Mouse (Mus musculus) cerebellum, adult 9-11 months (tissue): ENCODE data around the gene Rps6ka5.
A peak's percentile ranks its signal among the peaks of the same experiment; 100 is the strongest.

ENCODE experiments used
- DNase-seq: peaks from one replicate; pipeline ENCODE4 v3.0.0; 2022

Rps6ka5 gene

DNA sequence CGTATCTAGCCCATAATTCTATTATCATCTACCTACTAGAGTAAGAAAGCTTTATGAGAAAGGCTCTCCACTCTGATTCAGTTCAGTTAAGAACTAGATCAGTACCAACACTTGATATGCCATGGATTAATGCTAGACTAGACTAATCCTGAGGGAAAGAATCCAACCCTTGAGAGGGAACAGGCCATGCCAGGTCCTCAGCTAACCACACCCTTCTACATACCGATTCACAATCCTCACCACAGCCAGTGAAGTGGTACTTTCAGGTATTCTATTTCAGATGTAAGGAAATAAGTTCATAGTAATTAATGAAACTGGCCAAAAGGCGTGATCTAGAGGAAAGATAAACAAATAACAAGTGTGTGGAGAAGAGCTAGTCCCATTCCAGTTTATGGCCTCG is 70.8 kb downstream of the Rps6ka5 start:
- DNase-seq = no peak

DNA sequence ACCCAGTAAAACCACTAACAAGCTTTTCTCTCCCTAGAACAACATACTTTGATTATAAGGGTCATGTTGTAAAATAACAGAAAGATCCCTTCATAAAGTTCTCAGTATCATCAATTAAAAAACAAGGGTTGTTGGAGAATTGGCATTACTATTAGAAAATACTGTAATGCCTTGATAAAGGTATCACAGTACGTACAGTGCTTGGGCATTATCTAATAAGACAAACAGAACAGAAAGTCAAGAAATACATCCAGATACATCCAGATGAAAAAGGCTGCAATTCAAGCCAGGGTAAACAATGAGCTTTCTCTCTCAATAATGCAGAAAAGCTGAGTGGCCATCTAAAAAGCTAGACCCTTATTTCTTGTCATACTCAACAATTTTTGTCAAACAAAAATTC is 84.8 kb downstream of the Rps6ka5 start:
- DNase-seq = no peak

DNA sequence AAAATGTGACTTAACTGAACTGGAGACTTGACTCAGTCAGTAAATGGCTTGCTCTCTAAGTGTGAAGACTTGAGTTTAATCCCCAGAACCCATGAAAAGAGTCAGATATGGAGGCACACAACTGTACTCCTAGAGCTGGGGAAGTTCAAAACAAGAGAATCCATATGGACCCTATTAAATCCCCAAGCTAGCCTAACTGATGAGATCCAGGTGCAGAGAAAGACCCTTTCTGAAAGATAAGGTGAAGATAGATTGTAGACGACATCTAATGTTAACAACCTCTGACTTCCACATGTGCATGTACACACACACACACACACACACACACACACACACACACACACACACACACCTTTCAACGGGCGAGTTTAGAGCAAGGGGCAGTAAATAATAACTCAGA is 86.1 kb downstream of the Rps6ka5 start:
- no peak for DNase-seq

DNA sequence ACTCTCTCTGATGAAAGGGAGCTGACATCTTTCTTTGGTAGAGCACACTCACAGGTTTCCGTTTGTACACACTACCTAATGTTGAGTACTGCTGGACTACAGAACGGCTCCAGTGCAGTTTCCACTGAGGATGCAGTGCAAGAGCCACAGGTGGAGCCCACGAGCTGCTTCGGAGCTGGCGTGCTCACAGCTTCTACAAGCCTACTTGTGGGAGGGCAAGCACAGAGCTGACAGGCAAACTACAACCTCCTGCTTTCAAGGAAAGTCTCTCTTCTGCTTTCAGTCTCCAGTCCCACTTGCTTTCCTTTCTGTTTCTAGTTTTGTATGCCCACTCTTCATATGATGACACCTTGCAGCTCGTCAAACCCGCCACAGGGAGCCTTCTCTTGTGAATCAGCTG is 87.1 kb downstream of the Rps6ka5 start:
- DNase-seq = peak; percentile 35

DNA sequence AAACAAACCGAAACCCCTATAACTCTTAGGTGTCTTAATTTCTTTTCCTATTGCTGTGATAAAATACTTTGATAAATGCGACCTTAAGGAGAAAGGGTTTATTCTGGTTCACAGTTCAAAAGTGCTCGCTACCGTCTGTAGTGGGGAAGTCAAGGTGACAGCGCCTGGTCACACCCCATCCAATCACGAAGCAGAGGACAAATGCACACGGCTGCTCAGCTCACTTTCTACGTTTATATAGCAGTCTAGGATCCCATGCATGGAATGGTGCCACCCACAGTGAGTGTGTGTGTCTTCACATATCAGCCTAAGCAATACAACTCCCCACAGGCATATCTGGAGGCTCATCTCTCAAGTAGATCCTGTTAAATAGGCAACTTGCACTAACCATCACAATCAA is 88.9 kb downstream of the Rps6ka5 start:
- no peak for DNase-seq

DNA sequence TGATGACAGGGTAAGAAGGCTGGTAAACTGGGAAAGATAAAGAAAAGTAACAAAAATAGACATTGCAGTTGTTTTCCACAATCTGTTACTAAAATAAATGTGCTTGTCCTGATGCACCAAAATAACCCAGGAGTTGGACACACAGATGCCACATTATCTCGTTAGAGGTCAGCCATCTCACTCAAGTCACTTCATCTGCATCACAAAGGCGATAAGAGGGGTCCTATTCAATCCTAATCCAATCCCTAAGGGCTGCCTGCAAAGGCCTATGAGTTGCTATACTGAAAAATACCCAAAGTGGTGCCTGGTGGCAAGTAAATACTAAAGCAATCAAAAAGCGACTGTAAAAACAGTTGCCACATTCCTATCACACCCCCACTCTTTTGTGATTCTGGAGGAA is 90.0 kb downstream of the Rps6ka5 start:
- DNase-seq = no peak

DNA sequence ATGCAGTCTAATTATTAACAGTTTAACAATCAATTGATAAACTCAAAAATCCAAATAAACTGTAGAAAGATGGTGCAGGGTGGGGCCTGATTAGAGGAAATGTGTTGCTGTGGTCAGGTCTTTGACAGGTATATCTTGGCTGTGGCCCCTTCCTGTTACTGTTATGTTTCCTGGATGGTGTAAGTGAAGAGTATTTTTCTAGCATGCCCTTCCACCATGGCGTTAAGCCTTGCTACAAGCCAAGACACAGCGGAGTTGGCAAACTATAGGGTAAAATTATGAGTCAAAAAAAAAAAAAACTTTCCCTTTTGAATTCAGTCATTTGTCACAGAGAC is 90.5 kb downstream of the Rps6ka5 start:
- DNase-seq = no peak

DNA sequence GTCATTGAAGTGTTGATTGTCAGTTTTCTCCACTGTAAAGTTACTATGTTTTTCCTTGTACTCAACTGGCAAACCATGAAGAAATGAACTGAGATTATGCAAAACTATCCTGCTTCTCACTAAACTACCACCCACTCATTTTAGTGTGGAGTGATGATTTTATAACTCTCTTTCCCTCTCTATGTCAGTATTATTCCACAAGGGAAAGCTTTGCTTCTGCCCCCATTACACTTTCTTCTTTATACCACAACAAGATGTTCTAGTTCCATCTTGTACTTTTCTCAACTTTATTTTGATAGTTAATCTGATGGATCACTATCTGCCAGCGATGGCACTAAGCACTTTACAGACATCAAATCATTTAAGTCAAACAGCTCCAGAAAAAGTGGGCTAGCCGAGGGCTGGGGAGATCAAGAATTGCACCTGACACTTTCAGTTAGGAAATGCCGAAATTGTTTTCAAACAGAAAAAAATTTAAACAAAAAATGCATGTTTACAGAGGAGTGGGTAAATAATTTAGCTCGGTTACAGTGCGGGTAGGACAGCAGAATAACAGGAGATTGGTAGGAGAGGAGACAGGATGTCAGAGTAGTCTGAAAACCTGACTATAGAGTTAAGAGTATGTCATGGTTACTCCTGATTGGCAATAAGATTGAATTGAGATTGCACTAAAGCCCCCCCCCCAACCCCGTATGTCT is 91.0 kb downstream of the Rps6ka5 start:
- DNase-seq = no peak

DNA sequence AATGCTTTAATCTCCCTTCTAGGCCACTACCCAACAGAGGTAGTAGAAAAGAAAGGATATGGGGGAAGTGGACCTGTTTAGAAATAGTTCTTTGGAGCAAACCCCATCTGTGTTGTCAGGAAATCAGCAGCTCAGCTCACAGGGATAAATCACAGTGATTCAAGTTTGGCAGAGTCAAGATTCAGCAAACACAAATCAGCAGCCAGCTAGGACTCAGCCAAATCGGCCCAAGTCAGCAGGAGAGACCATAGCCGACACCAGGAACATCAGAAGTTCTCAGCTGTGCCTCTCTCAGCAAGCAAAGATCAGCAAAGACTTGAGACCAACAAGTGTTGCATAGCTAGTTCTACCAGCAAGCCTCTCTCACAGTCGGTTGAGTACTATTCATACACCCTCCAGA is 93.6 kb downstream of the Rps6ka5 start:
- DNase-seq = peak; percentile 35

DNA sequence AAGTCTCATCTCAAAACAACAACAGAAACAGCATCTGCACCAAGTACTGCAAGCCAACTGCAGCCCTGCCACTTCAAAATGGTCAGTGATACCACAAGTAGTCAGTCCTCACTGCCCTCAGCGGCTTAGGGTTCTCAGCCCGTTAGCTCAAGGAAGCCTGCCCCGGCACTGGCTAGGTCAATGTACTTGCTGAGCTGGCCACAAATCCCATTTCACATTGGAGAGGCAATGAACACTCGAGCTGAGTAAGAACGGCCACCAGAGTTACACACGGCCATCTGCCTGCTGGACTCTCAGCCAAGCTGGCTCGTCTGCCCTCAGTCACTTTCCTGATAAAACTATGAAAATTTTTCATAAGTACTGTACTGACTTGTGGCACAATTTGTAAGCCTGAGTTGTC is 95.5 kb downstream of the Rps6ka5 start:
- DNase-seq = peak; percentile 73

DNA sequence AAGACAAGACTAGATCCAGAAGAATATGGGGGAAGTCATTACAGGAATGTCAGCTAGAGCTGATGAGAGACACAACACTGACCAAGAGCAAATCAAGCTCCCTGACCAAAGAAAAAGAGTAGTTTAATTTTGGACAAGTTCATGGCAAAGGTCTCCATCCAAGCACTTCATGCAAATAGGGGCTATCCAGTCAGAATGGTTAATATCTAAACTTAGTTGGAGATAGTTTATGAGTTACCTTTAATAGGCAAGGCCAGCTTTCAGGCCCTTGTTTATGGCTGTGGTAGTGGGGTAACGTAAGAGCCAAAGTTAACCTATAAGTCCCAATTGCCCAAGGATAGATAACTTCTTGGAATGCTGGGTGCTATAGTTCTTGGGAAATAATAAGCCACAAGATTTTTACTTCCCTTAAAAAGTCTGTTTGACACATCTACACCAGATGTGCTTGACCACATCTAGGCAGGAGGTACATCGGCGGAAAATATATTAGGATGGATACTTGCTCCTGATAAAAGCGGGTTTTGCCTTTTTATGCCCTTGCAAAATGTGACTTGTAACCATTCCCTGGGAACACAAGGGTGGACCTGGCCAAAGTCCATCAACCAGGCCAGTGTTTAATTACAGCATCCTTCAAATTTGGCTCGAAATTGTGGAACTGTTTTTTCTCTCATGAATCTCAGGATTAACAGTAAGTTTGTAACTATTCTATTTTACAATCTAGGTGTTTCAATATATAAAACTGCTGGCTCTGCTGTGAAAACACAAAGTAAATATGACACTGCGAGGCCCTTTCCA is 97.5 kb downstream of the Rps6ka5 start:
- DNase-seq = peak; percentile 50

DNA sequence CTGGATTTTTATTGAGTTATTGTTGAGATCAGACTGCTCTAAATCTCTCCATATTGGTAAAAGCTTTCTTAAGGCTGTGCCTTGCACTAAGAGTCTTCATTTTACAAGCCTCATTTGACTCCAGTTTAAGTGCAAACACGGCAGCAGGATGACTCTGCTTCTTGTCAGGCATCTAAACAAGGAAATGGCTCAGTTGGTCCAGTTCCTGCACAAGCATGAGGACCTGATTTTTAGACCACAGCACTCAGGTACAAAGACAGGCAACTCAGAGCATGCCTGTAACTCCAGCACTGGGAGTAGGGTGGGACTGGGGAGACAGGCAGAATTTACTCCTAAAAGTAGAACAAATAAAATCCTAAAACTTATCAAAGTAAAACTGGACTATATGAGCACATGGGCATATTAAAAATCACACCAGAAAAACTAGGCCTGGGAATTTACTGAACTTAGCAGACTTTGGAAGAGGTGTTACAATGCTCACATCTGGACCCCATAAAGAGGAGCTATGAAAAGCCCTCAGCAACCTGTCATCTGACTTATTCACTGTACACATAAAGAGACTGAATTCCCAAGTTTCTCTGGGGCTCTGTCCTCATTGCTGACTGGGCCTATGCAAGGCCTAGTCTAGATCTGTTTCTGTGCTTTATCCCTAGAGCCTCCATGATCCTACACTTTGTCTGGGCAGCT is 99.6 kb downstream of the Rps6ka5 start:
- DNase-seq = no peak

DNA sequence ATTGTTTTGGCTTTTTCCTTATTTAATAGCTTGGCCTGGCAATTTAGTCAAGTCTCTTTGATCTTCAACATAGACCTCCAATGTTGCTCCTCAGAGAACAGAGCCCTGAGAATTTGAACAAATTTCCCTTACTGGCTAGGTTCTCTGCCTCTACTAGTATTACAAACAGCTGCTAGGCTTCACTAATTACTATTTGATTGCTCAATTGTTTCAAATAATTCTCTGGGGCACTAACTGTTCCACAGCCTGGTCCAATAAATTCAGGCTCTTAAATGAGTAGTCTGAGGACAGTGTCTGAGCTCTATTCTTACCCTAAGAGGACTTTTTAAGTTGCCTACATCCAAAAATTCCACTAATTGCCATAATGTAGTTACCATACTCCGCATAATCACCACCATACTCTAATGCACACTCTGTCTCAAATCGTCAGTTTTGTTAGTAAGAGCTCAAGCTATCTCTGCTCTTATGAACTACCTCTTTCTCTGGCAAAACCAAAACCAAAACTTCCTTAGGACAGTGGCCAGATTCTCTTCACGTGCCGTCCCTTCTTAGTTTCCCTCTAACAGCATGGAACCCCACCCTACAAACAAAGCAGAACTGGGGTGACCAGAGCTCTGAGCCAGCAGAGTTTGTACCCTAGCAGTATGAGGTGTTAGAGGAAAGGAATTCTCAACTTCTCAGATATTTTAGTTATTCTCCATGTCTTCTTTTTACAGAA is 100.4 kb downstream of the Rps6ka5 start:
- DNase-seq = no peak

DNA sequence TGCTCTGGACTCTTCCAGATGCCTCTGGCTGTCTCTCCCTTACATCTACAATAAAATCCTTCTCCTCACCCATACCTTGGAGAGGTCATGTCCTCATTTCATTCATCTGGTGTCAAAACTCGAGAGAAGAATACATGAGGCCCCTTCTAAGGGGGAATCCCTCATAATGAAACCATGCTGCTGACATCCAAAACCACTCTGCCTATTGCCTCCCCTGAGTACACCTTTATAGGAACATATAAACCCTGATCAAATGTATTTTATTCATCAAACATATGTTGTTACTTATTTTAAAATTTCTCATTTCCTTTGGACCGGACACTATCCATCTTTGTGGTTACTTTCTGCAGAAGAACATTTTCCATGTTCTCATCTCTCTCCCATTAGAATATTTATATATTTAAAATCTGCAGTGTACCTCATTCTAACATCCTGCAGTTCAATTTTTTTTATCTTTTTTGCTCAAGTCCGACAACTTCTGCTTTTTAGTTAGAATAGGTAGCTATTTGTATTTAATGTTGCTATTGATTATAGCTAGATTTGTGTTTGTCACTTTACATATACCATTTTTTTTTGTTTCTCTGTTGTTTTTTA is 101.8 kb downstream of the Rps6ka5 start:
- DNase-seq = no peak

DNA sequence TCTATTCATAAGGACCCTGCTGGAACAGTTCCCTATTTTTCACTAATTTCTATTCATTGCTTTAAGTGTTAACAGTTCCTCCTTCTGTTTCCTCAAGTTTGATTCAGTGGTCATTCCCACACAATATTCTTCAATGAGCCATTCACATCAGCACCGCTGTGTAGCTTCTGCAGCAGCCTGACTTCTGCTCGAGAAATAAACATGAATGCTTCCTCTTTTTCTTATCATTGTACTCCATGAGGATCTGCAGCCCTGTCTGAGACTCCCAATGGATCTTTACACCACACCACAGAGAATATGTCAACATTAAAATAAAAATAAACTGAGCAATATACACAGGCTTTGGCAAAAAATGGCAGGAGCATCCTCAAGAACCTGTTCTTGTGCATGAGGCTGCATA is 111.5 kb downstream of the Rps6ka5 start:
- no peak for DNase-seq

DNA sequence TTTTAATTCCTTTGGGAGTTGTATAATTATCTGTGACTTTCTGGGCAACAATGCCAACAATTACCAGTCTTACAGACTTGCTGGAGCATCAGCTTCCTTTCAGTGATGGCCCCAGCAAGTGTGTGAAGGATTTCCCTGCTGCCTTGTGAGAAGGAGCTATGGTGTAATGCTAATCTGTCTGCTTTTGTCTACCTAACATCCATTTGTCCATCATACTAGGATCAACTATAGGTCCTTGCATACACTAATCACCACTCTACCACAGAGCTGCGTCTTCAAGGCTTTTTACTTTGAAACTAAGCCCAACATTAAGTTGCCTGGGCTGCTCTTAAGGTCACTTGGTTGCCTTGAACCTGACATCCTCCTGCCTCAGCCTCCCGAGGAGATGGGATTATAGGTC is 112.9 kb downstream of the Rps6ka5 start:
- DNase-seq = no peak

DNA sequence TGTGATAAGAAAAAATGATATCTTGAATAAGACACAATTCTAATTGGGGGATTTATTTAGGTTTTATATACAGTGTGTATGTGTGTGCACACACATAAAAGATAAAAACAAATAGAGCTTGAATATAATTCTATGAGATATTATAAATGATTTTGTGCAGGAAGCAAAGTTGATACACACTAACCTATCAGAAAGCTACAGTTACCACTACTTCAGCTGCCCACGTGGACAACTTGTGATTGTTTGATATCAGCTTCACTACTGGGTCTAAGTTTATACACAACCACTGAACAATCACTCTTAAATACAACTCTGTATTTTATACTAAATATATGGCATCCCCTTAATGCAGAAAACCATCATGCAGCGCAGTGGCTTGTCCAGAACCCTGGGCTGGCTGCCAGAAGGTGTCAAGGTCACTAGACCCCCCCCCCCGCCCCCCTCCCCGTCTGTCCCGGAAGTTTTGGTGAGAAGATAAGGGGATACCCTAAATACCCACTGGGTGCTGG is 113.5 kb downstream of the Rps6ka5 start:
- DNase-seq = no peak

DNA sequence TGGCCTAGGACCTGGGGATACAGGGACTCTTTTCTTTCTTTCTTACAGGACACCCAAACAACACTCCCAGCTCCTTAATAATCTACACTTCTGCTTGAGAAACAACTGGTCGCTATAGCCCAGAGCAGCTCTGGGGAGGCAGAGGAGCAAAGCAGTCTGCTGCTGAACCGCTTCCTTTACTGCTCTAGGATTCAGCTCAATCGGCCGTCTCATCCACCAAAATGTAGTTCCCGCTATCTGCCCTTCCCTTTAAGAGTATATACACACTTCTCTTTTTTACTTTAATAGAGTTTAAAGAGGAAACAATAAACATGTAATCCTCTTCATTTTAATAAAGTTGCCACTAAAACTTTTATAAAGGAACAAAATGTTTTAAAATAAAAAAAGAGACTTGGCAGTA is 117.0 kb downstream of the Rps6ka5 start:
- no peak for DNase-seq

DNA sequence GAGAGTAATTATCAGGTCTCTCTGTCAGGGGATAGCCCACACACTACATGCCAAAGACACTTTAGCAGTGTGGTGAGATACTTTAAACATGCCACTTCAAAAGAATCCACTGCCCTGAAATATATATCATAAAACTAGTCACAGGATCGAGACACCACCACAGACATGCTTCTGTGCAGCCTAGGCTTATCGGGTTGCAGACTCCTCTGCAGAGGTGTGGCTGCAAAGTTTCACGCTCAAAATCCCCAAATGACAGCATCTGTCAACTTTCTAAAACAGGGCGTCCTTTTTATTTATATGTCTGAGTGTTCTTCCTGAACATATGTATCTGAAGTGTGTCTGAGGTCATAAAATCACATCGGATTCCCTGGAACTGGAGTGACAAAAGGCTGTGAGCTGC is 117.7 kb downstream of the Rps6ka5 start:
- DNase-seq = no peak

DNA sequence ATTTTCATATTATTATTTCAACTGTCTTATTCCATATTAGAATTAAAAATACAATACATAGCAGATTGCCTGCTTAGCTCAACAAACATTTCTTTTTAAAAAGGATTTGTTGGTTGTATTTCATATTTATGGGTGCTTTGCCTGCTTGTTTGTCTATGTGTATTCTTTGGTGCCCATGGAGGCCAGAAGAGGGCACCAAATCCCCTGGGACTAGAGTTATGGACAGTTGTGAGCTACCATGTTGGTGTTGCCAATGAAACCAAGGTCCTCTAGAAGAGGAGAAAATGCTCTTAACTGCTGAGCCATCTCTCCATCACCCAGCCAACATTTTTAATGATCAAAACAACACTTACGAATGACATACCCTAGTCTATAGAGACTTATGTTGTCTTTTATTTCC is 120.0 kb downstream of the Rps6ka5 start:
- no peak for DNase-seq

DNA sequence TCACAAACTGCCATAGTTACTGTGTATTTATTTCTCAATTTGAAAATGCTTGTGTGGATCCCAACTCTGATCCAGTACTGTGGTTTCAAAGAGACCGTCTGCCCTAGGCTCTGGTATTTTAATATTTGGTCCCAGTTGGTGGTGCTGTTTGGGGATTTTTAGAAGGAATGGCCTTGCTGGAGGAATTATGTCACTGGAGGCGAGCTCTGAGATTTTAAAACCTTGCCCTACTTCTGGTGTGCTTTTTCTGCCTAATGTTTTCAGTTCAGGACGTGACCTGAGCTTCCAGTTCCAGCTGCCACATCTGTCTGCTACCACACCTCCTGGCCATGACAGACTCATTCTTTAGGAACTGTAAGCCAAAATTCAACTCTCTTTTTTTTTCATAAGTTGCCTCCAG is 121.2 kb downstream of the Rps6ka5 start:
- no peak for DNase-seq

DNA sequence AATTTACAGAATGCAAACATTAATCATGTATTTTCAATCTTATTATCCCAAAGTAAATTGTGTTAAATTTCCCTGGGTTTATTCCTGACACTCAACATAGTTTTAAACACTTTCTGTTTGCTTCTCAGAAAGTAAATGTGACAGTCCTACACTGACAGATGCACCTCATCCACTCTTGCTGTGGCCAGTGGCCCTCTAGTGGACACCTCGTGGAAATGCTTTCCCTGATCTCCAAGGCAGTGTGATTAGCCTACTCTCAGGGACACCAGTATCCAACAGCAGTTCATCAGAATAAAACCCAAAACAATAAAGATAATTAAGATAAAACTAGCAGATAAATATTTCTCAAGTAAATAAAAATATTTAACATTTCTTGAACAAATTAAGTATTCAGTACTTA is 122.2 kb downstream of the Rps6ka5 start:
- peak; percentile 43 for DNase-seq

DNA sequence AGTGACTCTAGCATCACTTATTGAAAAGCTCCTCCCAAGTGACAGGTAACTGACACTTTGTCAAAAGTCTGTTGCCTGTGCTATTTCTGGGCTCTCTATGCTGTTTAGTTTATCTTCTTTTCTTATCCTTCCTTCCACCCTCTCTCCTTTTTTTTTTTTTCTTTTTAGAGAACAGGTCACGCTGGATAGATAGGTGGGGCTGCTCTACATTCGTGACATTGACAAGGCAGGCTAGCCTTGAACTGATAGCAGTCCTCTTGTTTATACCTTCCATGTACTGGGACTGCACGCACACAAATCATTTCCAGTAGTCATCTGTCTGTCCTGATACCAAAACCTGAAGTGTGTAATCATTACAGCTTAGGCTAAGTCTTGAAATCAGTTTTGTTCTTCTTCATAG is 132.1 kb downstream of the Rps6ka5 start:
- no peak for DNase-seq
